Mouse (Mus musculus): Measurements from ENCODE around the gene Ubxn1.
A peak's percentile ranks its signal among the peaks of the same experiment; 100 is the strongest.
"Not testable (repeated sequence)": the region's sequence is repeated elsewhere in the genome, so short reads cannot be mapped to it uniquely, and the experiment has no call there.

Ubxn1 gene

DNA sequence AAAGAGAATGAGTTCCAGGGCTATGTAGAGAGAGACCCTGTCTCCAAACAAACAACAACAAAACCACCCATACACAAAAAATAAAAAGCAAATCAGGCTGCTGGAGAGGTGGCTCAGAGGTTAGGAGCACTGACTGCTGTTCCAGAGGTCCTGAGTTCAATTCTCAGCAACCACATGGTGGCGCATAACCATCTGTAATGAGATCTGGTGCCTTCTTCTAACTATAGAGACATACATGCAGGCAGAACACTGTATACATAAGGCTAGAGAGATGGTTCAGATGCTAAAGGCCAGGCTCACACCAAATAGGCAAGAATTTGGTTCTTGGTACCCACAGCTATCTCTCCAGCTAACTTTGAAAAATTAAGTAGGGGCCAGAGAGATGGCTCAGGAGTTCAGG, 12.3 kb upstream of the Ubxn1 start:
- no peak for DNase-seq

DNA sequence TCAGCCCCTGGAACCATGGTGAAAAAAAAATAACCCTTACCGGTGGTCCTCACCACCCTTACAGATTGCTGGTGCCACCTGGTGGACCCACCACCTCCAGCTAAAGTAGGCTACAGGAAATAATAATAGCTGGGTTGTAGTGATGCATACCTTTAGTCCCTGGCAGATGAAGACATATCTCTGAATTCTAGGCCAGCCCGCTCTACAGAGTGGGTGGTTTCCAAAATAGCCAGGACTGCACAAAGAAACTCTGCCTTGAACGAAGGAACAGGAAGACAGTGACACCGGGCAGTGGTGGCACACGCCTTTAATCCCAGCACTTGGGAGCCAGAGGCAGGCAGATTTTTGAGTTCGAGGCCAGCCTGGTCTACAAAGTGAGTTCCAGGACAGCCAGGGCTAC, 7.0 kb upstream of the Ubxn1 start:
- DNase-seq: peak; percentile 45

DNA sequence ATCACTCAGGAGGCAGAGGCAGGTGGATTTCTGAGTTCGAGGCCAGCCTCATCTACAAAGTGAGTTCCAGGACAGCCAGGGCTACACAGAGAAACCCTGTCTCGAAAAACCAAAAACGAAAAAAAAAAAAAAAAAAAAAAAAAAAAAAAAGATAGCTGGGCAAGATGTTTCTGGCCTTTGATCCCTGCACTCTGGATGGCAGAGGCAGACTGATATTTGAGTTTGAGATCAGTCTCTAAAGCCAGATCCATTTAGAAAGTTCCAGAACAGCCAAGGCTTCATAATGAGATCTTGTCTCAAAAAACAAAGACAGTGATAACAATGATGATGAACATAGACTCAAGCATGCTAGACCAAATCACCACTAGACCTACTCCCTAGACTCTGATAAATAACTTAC, 915 bp upstream of the Ubxn1 start:
- not testable (repeated sequence) for DNase-seq

DNA sequence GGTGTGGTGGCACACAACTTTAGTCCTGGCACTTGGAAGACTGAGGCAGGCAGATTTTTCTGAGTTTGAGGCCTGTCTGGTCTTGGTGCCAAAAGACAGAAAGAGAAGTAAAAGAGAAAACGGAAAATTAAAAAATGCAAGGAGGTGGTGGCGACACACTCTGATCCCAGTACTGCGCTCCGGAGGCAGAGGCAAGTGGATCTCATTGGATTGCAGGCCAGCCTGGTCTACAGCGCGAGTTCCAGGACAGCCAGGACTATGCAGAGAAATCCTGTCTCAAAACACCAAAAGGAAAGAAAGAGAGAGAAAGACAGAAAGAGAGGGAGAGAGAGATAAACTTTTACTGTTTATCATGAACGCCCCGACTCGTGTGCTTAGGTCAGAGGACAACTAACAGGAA, 458 bp upstream of the Ubxn1 start:
- no peak for DNase-seq

DNA sequence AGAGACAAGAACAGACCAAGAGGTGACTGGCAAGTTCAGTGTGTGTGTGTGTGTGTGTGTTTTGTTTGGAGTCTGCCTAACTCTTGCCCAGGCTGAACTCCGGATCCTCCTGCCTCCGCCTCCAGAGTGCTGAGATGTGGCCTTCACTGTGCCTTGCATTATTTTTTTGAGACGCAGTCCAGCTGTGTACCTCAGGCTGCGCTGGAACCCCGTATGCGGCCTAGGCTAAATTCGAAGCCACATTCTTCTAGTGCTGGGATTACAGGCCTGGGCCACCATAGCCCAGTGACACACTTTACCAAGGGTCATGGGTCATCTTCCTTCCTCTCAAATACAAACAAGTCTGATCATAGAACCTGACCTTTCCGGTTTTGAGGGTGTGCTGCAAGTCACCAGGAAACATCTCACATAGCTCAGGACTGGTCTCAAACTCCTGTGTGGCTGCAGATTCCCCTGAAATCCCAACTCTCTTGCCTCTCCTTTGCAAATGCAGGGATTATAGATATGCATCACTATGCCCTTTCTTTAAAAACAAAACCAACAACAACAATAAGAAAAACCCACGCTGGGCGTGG, 1.1 kb downstream of the Ubxn1 start:
- no peak for DNase-seq

DNA sequence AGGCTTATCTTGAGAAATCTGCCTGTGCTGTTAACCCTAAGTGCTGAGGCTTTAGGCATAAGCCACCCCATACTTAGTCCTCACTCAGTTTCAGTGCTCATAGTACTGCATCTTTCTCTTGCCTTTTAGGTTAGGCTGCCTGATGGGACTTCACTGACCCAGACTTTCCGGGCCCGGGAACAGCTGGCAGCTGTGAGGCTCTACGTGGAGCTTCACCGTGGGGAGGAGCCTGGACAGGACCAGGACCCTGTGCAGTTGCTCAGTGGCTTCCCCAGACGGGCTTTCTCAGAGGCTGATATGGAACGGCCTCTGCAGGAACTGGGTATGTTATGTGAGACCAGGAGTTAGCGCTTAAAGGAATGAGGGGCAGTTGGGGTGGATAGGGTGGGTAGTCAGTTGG, 3.7 kb downstream of the Ubxn1 start:
- no peak for DNase-seq

DNA sequence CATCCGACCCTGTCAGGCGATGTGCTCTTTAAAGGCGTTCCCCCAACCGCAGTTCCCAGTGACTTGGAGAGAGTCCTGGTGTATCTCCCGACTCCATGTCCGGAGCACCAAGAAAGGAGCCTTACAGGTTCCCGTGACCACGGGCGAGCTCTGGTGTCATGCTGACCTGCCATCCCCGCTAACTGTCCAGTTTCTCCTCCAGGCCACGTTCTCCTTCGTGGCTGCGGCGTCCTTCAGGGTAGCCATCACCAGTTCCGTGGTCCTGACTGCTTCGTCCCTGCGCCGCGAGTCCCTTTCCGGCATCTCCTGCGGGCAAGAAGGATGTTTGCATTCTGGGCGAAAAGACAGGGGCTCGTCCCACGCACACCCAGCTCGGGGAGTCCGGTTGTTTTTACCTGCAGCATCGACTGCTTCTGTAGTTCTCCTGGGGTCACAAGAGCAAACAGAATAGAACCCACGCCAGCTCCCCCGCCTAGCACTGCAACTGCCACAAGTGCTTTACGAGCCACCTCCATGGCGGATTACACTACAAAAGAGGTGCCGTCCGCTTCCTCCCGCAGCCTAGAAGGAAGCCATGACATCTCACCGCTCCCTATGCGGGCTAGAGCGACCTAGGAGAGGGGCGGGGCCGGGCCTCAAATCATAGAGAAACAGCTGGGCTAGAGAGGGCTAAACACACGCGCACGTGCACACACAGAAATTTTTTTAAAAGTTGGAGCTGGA, 9.2 kb downstream of the Ubxn1 start, which contains the start of gene Uqcc3:
TSS of gene Uqcc3 (minus strand) at position 613 of the 723 bp plus-strand sequence.
- DNase-seq: peak; percentile 92

DNA sequence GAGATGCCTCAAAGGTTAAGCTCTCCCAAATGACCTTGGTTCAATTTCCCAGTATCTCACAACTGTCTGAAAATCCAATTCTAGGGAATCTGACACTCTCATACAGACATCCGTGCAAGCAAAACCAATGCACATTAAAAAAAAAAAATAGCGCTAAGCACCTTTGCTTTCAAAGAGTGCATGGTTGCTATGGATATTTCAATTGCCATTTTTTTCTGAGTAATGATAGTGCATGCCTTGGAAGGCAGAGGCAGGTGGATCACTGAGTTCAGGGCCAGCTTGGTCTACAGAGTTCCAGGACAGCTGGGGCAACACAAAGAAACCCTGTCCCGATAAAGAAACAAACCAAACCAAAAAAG, 9.7 kb downstream of the Ubxn1 start:
- DNase-seq: no peak

DNA sequence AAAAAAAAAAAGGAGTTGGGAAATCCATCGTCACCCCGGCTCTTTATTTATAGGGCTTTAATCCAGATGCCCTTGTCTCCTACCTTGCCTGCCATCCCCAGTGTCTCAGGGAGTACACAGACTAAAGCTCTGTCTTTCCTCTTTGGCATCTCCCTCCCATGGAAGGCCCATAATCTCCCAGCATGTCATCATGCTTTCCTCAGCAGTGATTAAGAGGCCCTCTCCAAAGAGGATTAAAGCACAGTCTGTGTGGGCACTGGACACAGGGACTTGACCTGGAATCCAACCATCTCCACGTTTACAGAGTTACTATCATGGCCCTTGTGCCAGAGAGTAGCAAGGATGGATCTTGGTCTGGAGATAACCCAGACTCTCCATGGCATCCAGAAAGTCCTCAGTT, 12.3 kb downstream of the Ubxn1 start, which contains the start of the genes Lbhd1 and Gm49403:
TSS of gene Lbhd1 (plus strand) at position 117 of the 400 bp plus-strand sequence.
TSS of gene Gm49403 (plus strand) at position 315 of the 400 bp plus-strand sequence.
- DNase-seq: no peak

DNA sequence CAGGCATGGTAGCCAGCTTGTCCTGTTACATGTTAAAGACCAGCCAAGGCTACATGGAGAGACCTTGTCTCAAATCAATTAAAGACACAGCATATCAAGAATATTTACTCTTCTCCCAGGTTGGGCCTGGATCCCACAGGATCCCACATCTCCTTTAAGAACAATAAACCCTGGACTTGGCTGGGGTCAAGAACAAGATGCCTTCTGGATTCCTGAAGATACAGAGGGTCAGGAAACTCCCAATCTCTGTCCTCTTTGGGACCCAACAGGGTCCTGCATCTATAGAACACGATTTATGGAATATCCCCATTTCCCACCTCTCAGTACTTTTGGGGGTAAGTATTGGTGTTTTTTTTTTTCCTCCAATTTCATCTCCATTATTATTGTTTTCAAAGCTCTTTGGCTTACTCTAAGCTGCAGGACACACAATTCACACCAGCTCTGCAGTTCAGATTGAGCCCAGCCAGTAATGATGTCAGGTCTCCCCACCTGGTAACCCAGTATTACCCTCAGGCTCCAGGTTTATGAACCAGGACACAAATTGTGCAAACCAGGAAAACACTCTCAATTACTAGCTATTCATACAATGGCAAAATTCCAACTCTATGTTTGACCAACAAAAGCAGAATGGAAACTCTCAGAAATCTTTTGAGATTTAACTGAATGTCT, 15.8 kb downstream of the Ubxn1 start:
- no peak for DNase-seq

DNA sequence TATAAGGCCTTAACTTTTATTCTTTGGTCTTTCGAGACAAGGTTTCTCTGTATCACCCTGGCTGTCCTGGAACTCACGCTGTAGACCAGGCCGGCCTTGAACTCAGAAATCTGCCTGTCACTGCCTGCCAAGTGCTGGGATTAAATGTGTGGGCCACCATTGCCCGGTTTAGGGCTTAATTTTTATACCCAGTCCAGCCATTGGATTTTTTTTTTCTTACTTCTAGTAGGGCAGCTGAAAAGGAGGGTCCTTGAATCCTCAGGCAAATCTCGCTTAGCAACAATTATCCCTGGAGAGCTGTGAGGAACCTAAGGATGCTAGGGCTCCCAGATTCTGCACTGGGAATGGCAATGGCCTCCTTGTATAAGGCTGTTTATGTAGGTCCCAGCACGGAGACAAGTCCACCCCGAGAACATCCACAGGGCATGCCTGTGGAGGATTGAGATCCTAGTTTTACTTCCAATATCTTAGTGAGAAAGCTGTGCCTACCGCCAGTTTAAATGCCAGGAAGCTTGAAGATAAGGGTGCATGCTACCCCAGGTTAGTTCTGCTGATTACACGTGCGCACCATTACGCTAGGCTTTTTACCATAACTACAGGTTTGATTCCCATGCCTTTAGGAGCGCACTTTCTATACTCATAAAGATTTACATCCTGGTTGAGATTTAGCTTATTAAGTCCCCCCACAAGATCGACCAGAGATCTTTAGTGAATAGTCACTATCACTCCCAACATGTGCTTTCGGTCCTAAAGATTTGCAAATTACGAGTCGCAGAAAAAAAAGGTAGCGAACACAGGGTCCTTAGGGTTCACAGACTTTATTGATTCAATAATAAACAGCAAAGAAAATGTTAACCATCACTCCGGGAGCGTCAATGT, 16.5 kb downstream of the Ubxn1 start:
- no peak for DNase-seq

DNA sequence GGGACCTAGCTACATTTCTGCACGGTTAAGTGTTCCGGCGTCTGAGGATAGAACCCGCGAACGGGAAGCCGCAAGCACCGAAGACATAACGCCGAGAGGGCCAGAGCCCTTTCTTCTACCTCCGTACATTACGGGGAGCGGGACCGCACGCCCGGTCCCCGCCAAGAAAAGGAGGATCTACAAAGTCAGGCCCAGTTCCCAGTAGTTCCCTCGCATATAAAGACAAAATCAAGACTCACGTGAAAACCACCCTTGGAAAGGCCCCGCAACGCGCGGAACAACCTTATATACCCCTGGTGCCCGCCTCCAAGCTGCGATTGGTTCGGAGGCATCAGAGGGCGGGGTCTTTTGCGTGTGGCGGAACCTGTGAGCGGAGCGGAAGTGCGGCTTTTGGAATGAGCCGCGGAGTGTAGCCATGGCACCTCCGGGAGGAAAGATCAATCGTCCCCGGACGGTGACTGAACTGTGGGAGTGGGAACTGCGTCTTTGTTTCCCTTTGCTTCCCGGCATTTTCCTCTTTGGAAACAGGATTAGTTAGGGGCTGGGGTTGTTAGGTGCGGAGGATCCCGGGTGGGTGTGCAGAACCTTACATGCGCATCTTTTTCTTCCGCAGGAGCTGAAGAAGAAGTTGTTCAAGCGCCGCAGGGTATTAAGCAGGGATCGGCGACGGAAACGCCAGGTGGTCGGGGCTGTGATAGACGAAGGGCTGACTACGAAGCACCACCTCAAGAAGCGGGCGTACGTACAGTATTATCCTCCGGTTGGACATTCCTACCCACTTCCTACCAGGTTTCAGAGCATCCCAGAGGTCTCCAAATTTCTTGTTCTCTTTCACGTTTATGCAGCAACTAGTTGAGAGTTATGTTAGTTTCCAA, 17.5 kb downstream of the Ubxn1 start, which contains the start of the genes 1810009A15Rik and Gm49416:
TSS of gene 1810009A15Rik (plus strand) at position 343 of the 875 bp plus-strand sequence.
TSS of gene Gm49416 (plus strand) at position 416 of the 875 bp plus-strand sequence.
- peak; percentile 96 for DNase-seq

DNA sequence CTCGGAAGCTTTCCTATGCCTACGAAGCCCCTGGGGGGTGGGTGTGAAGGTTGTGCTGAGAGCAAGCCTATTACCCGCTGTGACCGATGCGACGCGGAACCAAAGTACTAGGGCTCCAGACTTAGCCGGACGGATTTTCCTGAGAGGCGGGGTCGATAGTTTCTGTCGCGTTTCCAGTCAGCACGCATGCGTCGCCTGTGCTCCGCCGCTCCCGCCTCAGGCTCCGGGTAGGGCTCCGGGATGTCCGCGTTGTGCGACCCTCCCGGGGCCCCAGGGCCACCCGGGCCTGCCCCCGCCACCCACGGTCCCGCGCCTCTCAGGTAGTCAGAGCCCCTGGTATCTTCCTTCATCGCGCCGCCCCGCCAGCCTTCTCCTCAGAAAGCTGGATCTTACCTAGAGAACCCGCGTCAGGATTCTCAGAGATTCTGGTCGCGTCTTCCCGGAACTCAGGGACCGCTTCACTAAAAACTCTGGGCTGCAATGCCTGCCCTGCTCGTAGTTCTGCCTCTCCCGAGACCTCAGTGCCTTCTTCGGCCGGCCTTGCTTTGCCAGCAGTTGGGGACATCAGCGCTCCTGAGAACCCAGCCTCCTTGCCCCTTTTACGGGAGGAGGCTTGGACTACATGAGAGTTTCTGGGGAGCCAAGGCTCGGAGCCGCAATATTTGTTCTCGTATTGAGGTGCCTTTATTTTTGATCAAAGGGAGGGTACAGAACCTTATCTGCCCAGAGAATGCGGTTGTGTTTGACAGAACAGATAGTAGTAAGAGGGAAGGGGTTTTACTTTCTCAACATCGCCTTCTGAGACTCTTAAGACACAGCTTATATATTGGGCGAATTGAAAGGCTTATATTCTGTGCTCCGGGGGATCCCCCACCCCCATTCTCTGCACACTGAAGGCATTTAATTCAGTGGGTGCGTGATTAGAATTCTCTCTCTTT, 21.8 kb downstream of the Ubxn1 start, which contains the start of gene Ints5:
TSS of gene Ints5 (plus strand) at position 177 of the 938 bp plus-strand sequence.
- peak; percentile 86 for DNase-seq

DNA sequence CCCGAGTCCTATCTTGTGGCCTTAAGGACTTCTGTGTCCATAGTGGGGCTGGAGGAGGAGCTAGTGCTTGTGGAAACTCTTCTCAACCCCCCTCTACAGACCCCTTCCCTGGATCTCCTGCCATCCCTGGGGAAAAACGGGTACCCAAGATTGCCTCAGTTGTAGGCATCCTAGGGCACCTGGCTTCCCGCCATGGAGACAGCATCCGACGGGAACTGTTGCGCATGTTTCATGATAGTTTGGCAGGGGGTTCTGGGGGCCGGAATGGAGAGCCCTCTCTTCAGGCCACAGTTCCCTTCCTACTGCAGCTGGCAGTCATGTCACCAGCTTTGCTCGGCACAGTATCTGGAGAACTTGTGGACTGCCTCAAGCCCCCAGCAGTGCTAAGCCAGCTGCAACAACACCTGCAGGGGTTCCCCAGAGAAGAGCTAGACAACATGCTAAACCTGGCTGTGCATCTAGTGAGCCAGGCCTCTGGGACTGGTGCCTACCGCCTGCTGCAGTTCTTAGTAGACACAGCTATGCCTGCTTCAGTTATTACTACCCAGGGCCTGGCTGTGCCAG, 24.2 kb downstream of the Ubxn1 start:
- DNase-seq: no peak

DNA sequence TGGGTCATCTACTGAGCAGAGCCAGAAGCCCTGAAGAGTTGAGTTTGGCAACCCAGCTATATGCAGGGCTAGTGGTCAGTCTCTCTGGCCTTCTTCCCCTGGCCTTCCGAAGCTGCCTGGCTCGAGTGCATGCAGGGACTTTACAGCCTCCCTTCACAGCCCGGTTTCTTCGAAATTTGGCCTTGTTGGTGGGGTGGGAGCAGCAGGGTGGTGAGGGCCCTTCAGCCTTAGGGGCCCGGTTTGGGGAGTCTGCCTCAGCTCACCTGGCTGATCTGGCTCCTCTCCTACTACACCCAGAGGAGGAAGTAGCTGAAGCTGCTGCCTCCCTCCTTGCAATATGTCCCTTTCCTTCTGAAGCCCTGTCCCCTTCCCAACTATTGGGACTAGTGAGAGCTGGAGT, 24.9 kb downstream of the Ubxn1 start:
- DNase-seq: not testable (repeated sequence)

DNA sequence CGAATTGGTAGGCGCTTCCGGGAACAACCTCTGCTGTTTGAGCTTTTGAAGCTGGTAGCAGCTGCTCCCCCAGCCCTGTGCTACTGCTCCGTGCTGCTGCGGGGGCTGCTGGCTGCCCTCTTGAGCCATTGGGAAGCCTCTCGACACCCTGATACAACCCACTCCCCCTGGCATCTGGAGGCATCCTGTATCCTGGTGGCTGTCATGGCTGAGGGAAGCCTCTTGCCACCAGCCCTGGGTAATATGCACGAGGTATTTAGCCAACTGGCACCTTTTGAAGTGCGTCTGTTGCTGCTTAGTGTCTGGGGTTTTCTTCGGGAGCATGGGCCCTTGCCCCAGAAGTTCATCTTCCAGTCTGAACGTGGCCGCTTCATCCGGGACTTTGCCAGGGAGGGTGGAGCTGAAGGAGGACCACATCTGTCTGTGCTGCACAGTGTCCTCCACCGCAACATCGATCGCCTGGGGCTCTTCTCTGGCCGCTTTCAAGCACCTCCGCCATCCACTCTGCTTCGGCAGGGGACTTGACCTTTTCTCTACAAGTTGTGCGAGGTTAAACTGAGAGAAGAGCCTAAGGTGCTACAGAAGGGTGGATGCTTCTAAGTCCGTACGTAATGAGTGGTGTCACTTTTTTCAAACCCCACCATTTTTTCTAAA, 26.0 kb downstream of the Ubxn1 start:
- DNase-seq: peak; percentile 30

DNA sequence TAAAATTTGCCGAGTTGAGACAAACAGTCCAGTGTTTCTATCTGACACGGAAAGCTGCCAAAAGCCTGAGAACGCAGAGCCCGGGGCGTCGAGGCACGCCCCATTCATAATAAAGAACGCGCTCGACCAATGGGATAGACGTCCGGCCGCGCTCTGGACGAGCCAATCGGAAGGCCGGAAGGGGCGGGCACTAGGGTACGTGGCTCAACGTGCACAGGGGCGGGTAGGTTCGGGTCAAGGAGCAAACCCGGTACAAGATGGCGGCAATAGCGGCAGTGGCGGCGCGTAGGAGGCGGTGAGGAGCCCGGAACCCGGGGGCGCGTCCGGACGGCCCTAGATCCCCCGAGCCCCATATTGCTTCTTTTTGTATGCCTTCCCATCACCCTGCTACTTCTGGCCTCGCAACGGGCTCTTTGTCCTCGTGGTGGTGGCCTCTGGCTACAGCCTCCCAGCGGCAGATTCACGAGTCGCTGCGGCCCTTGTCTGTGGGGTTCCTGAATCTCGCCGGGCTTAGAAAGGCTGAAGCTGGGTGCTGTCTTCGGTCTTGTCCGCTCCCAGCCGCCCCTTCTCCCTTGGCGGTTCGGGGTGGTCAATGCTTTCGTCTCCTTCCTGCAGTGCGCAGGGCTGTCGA, 26.7 kb downstream of the Ubxn1 start, which contains the start of gene Ganab:
TSS of gene Ganab (plus strand) at position 207 of the 631 bp plus-strand sequence.
- DNase-seq: peak; percentile 98

DNA sequence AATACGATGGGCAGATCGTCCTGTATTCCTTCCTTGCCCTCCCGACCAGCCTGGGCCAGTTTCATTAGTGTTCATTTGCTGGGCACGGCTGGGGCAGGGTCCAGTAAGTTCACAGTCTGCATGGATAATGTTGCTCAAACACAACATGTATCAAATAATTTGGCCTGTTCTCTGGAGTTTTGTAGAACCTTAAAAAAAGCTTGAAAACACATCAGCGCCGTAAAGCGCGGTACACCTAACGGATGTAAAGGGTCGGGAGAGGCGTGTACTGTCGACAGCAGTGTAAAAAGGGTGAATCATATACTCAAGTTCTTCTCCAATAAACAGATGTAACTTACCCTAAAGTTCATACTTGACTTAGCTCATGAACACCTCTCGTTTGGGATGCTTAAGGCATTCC, 27.3 kb downstream of the Ubxn1 start:
- no peak for DNase-seq

DNA sequence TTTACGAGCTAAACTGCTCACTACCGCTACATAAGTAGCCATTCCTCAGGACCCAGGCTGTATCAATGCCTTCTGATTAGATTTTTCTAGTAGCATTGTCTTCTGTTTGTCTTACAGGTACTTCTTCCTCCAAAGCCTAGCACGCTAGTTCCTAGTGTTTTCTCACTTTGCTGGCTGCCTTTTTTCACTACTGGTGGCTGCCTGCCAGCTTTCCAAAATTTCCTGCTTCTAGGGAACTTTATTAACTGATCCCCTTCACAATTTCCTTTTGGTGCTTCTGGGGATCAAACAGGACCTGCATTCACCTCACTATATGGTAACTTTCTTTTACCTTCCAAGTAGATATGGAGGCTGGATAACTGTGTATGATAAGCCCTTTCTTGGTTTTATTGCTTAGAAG, 27.8 kb downstream of the Ubxn1 start:
- DNase-seq: no peak

All from right cerebral cortex, adult 18-20 months (tissue).